Mouse (Mus musculus) cortical plate, adult 2 months (tissue): Measurements from ENCODE around the gene Col5a1. TPM values are rescaled to one million over a fixed set of nuclear protein-coding genes. Genes with fewer than 3 reads are reported as not detected.

Source experiments
- H3K27ac ChIP-seq: fragments of 200-500 bp; 2 replicates; pipeline ENCODE4 v1.5.1; 2012; ENCODE audit warnings: low read length, control low read depth, inconsistent platforms; ENCODE audit not compliant: insufficient read depth
- H3K4me1 ChIP-seq: fragments of 200-500 bp; 2 replicates; pipeline ENCODE4 v1.6.1; 2011; ENCODE audit warnings: low read length; ENCODE audit not compliant: control insufficient read depth, insufficient read depth
- H3K4me3 ChIP-seq: fragments of 200-500 bp; 2 replicates; pipeline ENCODE4 v1.5.1; 2011; ENCODE audit warnings: mild to moderate bottlenecking, low read length, control low read depth; ENCODE audit not compliant: insufficient read depth
- CTCF ChIP-seq: fragments of 200-500 bp; IDR thresholded peaks from 2 replicates; pipeline ENCODE4 v1.5.1; 2011; ENCODE audit warnings: mild to moderate bottlenecking, control low read depth, low read length; ENCODE audit not compliant: insufficient read depth; ENCODE audit errors: extremely low read depth
- POLR2A ChIP-seq: fragments of 200-500 bp; IDR thresholded peaks from 2 replicates; pipeline ENCODE4 v1.6.1; 2011; ENCODE audit warnings: mild to moderate bottlenecking, low read length, control low read depth; ENCODE audit not compliant: insufficient read depth; ENCODE audit errors: extremely low read depth
- polyA plus RNA-seq: library from polyadenylated mRNA; depleted of rRNA; stranded (reverse); fragments of >200 nt; gene quantifications from 2 replicates; pipeline ENCODE4 v1.2.3, GENCODE M21; 2012

The Col5a1 gene
- polyA plus RNA-seq, 1 experiment, result 32.6 TPM

GRCm38 (mm10) chr2:28063711-28064338 lies 177.6 kb downstream of the Col5a1 start:
- H3K27ac ChIP-seq, result no peak overlapping the region
- peaks cover 10% of the 10 kb centered on the region for H3K4me1 ChIP-seq
- no peak overlapping the region for H3K4me3 ChIP-seq
- TF ChIP-seq CTCF (no peak), POLR2A (no peak)

GRCm38 (mm10) chr2:28064339-28065080 lies 178.3 kb downstream of the Col5a1 start:
- no peak overlapping the region for H3K4me3 ChIP-seq

GRCm38 (mm10) chr2:28065081-28065651 lies 178.9 kb downstream of the Col5a1 start:
- no peak for TF ChIP-seq CTCF
- no peak for TF ChIP-seq POLR2A
- Histone ChIP-seq H3K4me3 (no peak overlapping the region), H3K4me1 (peaks cover 14% of the 10 kb centered on the region), H3K27ac (no peak overlapping the region)

More at GRCm38 (mm10) chr2:28064339-28065080, 178.3 kb downstream of the Col5a1 start:
- TF ChIP-seq POLR2A, result no peak
- TF ChIP-seq CTCF, result no peak
- Histone ChIP-seq H3K4me1 (peaks cover 14% of the 10 kb centered on the region), H3K27ac (no peak overlapping the region)

- TF ChIP-seq CTCF (no peak), POLR2A (no peak)
- H3K4me3 ChIP-seq, result no peak overlapping the region
- H3K27ac ChIP-seq, result peak overlapping the region; percentile 24; the same call in 1 of the 2 replicates
- peaks cover 14% of the 10 kb centered on the region for H3K4me1 ChIP-seq
These were observed 180.5 kb downstream of the Col5a1 start for GRCm38 (mm10) chr2:28066686-28067085.

GRCm38 (mm10) chr2:28067175-28067574 lies 180.9 kb downstream of the Col5a1 start:
- TF ChIP-seq POLR2A, result no peak
- no peak for TF ChIP-seq CTCF
- H3K27ac ChIP-seq, result 0 out of 2 replicates have a peak overlapping the region, but pooled peaks have one; percentile 24
- H3K4me3 ChIP-seq, result no peak overlapping the region
- peaks cover 14% of the 10 kb centered on the region for H3K4me1 ChIP-seq

GRCm38 (mm10) chr2:28067821-28068536 lies 181.8 kb downstream of the Col5a1 start:
- Histone ChIP-seq H3K4me1 (peaks cover 14% of the 10 kb centered on the region), H3K4me3 (no peak overlapping the region), H3K27ac (peak overlapping the region; percentile 69)
- TF ChIP-seq POLR2A (no peak), CTCF (no peak)

GRCm38 (mm10) chr2:28068537-28068878 lies 182.3 kb downstream of the Col5a1 start:
- peak overlapping the region; percentile 69 for H3K27ac ChIP-seq

GRCm38 (mm10) chr2:28075616-28076187 lies 189.5 kb downstream of the Col5a1 start:
- TF ChIP-seq CTCF, result no peak
- no peak for TF ChIP-seq POLR2A
- Histone ChIP-seq H3K4me3 (no peak overlapping the region), H3K4me1 (no peaks in the 10 kb centered on the region), H3K27ac (no peak overlapping the region)

More at GRCm38 (mm10) chr2:28068537-28068878, 182.3 kb downstream of the Col5a1 start:
- H3K4me3 ChIP-seq, result no peak overlapping the region
- peaks cover 13% of the 10 kb centered on the region for H3K4me1 ChIP-seq
- TF ChIP-seq CTCF (no peak), POLR2A (no peak)

- no peak within 1 kb of the TSS for H3K4me3 ChIP-seq
- H3K27ac ChIP-seq, result no peak within 1 kb of the TSS
- H3K4me1 ChIP-seq, result no peaks in the 10 kb centered on the region
- TF ChIP-seq POLR2A (no peak), CTCF (no peak)
These were observed 198.5 kb downstream of the Col5a1 start, which contains the start of gene Fcnb for GRCm38 (mm10) chr2:28084768-28085167. TSS of gene Fcnb (minus strand) at chr2:28084885.
